Mouse (Mus musculus): ENCODE results near the gene Bmyc. TPM values are rescaled to one million over a fixed set of nuclear protein-coding genes. Genes with fewer than 3 reads are reported as not detected.
A peak's percentile ranks its signal among the peaks of the same experiment; 100 is the strongest.
"Not testable (repeated sequence)": the region's sequence is repeated elsewhere in the genome, so short reads cannot be mapped to it uniquely, and the experiment has no call there.

The Bmyc gene
- 10 to 100 TPM; 85.6 to 89.4 TPM for total RNA-seq (2021)

GRCm38 (mm10) chr2:25706643-25707481 is at the start of gene Bmyc:
TSS of gene Bmyc (plus strand) at chr2:25706739.
- intact Hi-C loops (cut with DNase I), result loop anchor here (5.0 kb wide), 1 partner anchor 275 kb away; the partner anchor contains the start of gene Camsap1
- peak; percentile 88 to 95 for DNase-seq (ENCODE audit: low spot score in 2 of 2)

- no peak for DNase-seq (ENCODE audit: low spot score in 2 of 2)
- intact Hi-C loops (cut with DNase I), result no loop called here
Observed at GRCm38 (mm10) chr2:25657246-25657645, 49.3 kb upstream of the Bmyc start.

GRCm38 (mm10) chr2:25657652-25658051 is 48.9 kb upstream of the Bmyc start, which contains the start of gene Lcn5:
TSS of gene Lcn5 (plus strand) at chr2:25657952.
- DNase-seq (ENCODE audit: low spot score in 2 of 2), result no peak
- intact Hi-C loops (cut with DNase I), result no loop called here

- intact Hi-C loops (cut with DNase I), result no loop called here
- no peak for DNase-seq (ENCODE audit: low spot score in 2 of 2)
Observed at GRCm38 (mm10) chr2:25660279-25660678, 46.3 kb upstream of the Bmyc start.

GRCm38 (mm10) chr2:25661245-25661970 is 45.1 kb upstream of the Bmyc start:
- DNase-seq (ENCODE audit: low spot score in 2 of 2), result no peak
- intact Hi-C loops (cut with DNase I), result no loop called here

- peak; percentile 14 to 33 for DNase-seq (ENCODE audit: low spot score in 2 of 2)
- intact Hi-C loops (cut with DNase I), result no loop called here
Observed at GRCm38 (mm10) chr2:25663511-25663910, 43.0 kb upstream of the Bmyc start.

- intact Hi-C loops (cut with DNase I), result no loop called here
- no peak for DNase-seq (ENCODE audit: low spot score in 2 of 2)
Observed at GRCm38 (mm10) chr2:25664125-25664524, 42.4 kb upstream of the Bmyc start.

GRCm38 (mm10) chr2:25666516-25666915 is 40.0 kb upstream of the Bmyc start:
- DNase-seq (ENCODE audit: low spot score in 2 of 2), result no peak
- intact Hi-C loops (cut with DNase I), result no loop called here

GRCm38 (mm10) chr2:25676486-25676885 is 30.1 kb upstream of the Bmyc start, which contains the start of gene Lcn6:
TSS of gene Lcn6 (plus strand) at chr2:25676786.
- no peak for DNase-seq (ENCODE audit: low spot score in 2 of 2)

GRCm38 (mm10) chr2:25679559-25679958 is 27.0 kb upstream of the Bmyc start:
- DNase-seq (ENCODE audit: low spot score in 2 of 2), result no peak
- intact Hi-C loops (cut with DNase I), result no loop called here

More at GRCm38 (mm10) chr2:25676486-25676885, 30.1 kb upstream of the Bmyc start, which contains the start of gene Lcn6:
- intact Hi-C loops (cut with DNase I), result no loop called here

- DNase-seq (ENCODE audit: low spot score in 2 of 2), result no peak
- intact Hi-C loops (cut with DNase I), result no loop called here
Observed at GRCm38 (mm10) chr2:25682426-25682825, 24.1 kb upstream of the Bmyc start, which contains the start of gene Lcn10. TSS of gene Lcn10 (plus strand) at chr2:25682726.

GRCm38 (mm10) chr2:25686941-25687340 is 19.6 kb upstream of the Bmyc start:
- intact Hi-C loops (cut with DNase I), result no loop called here

GRCm38 (mm10) chr2:25694605-25695004 is 11.9 kb upstream of the Bmyc start:
- intact Hi-C loops (cut with DNase I), result loop anchor here (10.0 kb wide), 1 partner anchor 130 kb away; the partner anchor contains the start of gene Lcn9
- peak; percentile 37 to 43 for DNase-seq (ENCODE audit: low spot score in 2 of 2)

More at GRCm38 (mm10) chr2:25686941-25687340, 19.6 kb upstream of the Bmyc start:
- no peak for DNase-seq (ENCODE audit: low spot score in 2 of 2)

GRCm38 (mm10) chr2:25696951-25697350 is 9.6 kb upstream of the Bmyc start:
- no peak for DNase-seq (ENCODE audit: low spot score in 2 of 2)
- intact Hi-C loops (cut with DNase I), result loop anchor here (10.0 kb wide), 1 partner anchor 128 kb away; the partner anchor contains the start of gene Lcn9

- intact Hi-C loops (cut with DNase I), result loop anchor here (1.0 to 10.0 kb wide), 2 partner anchors 55 to 126 kb away; partner anchors contain the start of gene Lcn9
Observed at GRCm38 (mm10) chr2:25698696-25699095, 7.8 kb upstream of the Bmyc start.

GRCm38 (mm10) chr2:25699743-25700142 is 6.8 kb upstream of the Bmyc start, which contains the start of gene Obp2a:
TSS of gene Obp2a (plus strand) at chr2:25700043.
- not testable (repeated sequence) for DNase-seq (ENCODE audit: low spot score in 2 of 2)
- intact Hi-C loops (cut with DNase I), result loop anchor here (1.0 to 10.0 kb wide), 3 partner anchors 54 to 125 kb away; partner anchors contain the start of genes Fcna and Lcn9

More at GRCm38 (mm10) chr2:25698696-25699095, 7.8 kb upstream of the Bmyc start:
- no peak for DNase-seq (ENCODE audit: low spot score in 2 of 2)

GRCm38 (mm10) chr2:25701001-25701400 is 5.5 kb upstream of the Bmyc start:
- DNase-seq (ENCODE audit: low spot score in 2 of 2), result no peak
- intact Hi-C loops (cut with DNase I), result loop anchor here (5.0 kb wide), 1 partner anchor 74 kb away; the partner anchor contains the start of gene Fcna

- intact Hi-C loops (cut with DNase I), result loop anchor here (5.0 kb wide), 1 partner anchor 76 kb away; the partner anchor contains the start of gene Fcna
- DNase-seq (ENCODE audit: low spot score in 2 of 2), result no peak
Observed at GRCm38 (mm10) chr2:25703706-25704105, 2.8 kb upstream of the Bmyc start.

GRCm38 (mm10) chr2:25708121-25708520 is 1.6 kb downstream of the Bmyc start:
- DNase-seq (ENCODE audit: low spot score in 2 of 2), result peak; percentile 22 to 57
- intact Hi-C loops (cut with DNase I), result loop anchor here (5.0 kb wide), 1 partner anchor 274 kb away; the partner anchor contains the start of gene Camsap1

Measured in left cerebral cortex, postnatal 25 days (tissue).